Mouse (Mus musculus) lung, adult 2 months (tissue): ENCODE data around the gene Ccnq.

ENCODE experiments used
- CTCF ChIP-seq: fragments of 200-500 bp; IDR thresholded peaks from 2 replicates; pipeline ENCODE4 v1.5.1; 2011; ENCODE audit warnings: mild to moderate bottlenecking, low read length, control low read depth; ENCODE audit not compliant: insufficient read depth
- POLR2A ChIP-seq: fragments of 200-500 bp; IDR thresholded peaks from 2 replicates; pipeline ENCODE4 v1.6.1; 2011; ENCODE audit warnings: low read depth, mild to moderate bottlenecking, control low read depth, low read length, borderline replicate concordance; ENCODE audit errors: extremely low read depth

- TF ChIP-seq CTCF (no peak), POLR2A (no peak)
Observed at GRCm38 (mm10) chr11:78770436-78770835, 18.9 kb upstream of the Ccnq start.
